Mouse (Mus musculus): ENCODE results near the gene Plppr5. TPM values are rescaled to one million over a fixed set of nuclear protein-coding genes. Genes with fewer than 3 reads are reported as not detected.

Gene Plppr5
- total RNA-seq (2021): 10 to 100 TPM; 31.6 to 32.6 TPM
- long read RNA-seq, experiment 1, full-length matches to known transcripts: 40 of 44 reads
- long read RNA-seq, experiment 1, partial matches to known transcripts: 1 of 44 reads
- long read RNA-seq, experiment 1, other reads (novel, unspliced or antisense): 3 of 44 reads
- long read RNA-seq, experiment 2, full-length matches to known transcripts: 32 of 35 reads
- long read RNA-seq, experiment 2, partial matches to known transcripts: 2 of 35 reads
- long read RNA-seq, experiment 2, other reads (novel, unspliced or antisense): 1 of 35 reads

DNA sequence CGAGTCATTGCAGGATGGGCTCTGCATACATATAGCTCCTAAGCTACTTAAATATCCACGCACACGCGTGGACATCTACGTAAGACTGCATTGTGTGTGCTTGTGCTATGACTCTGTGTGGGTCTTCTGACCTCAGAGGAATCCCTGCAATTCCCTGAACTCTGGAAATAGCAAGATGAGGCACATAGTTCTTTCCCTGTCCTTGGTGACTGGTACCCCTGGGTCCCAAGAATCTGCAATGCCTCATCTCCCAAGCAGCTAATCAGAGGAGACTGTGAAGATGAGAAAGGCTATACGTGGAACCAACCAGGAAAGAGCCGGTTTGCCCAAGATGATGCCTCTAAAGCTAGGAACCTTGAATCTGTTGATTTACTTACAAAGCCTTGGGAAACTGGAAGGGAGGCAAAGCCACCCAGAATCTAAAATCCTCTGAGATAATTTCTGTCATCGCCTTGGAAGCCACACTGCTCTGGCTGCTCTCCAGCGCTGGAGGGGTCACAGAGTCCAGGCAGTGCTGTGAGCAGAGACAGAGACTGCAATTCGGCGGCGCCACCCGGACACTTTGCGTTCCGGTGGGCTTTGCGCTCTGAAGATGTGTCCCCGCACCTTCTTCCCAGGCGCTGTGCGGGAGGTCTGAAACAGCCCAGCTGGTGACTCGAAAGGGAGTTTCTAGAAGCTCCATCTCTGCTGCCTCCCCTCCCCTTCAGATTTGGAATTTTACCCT, at the start of gene Plppr5:
TSS of gene Plppr5 (plus strand) at position 308 of the 724 bp plus-strand sequence.
- Histone ChIP-seq H3K27ac (peak within 1 kb of the TSS; percentile 99), H3K4me3 (peak within 1 kb of the TSS; percentile 65)
- peak; percentile 23 to 54 for DNase-seq (ENCODE audit: extremely low spot score in 1 of 2, low spot score in 2 of 2)
- TF ChIP-seq CTCF (IDR thresholded peaks at IDR 0.05): no peak
- intact Hi-C loops (cut with DNase I): loop anchor here (2.0 to 10.0 kb wide), 6 partner anchors 54 to 422 kb away; no protein-coding TSS in a partner anchor

- no peak overlapping the region for H3K4me3 ChIP-seq
- intact Hi-C loops (cut with DNase I): no loop called here
- no peak overlapping the region for H3K27ac ChIP-seq
- no peak for TF ChIP-seq CTCF (IDR thresholded peaks at IDR 0.05)
- DNase-seq (ENCODE audit: extremely low spot score in 1 of 2, low spot score in 2 of 2): no peak
Observed at GRCm38 (mm10) chr3:117549899-117550298, 24.7 kb upstream of the Plppr5 start.

- intact Hi-C loops (cut with DNase I): no loop called here
- no peak for DNase-seq (ENCODE audit: extremely low spot score in 1 of 2, low spot score in 2 of 2)
- H3K27ac ChIP-seq: no peak overlapping the region
Observed at GRCm38 (mm10) chr3:117550526-117550925, 24.1 kb upstream of the Plppr5 start.

DNA sequence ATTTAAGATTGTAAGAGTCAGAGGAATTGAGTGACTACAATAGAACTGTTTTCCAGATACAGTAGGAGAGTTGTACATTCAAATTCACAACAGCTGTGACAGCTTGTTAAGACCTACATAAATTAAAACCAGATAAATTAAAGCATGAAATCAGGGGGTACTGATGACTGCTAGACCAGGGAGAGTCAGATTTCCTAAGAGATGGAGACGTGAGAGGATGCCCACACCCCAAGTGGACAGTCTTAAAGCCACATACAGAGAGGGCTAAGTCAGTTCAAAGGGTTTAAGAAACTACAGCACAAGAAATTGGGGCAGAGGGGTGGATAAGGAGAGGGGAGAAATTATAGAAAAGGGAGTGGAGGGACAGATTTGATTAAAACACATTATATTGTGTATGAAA, 17.7 kb upstream of the Plppr5 start:
- Histone ChIP-seq H3K4me3 (no peak overlapping the region), H3K27ac (no peak overlapping the region)
- no peak for DNase-seq (ENCODE audit: extremely low spot score in 1 of 2, low spot score in 2 of 2)
- no peak for TF ChIP-seq CTCF (IDR thresholded peaks at IDR 0.05)
- intact Hi-C loops (cut with DNase I): no loop called here

More at GRCm38 (mm10) chr3:117550526-117550925, 24.1 kb upstream of the Plppr5 start:
- no peak overlapping the region for H3K4me3 ChIP-seq
- no peak for TF ChIP-seq CTCF (IDR thresholded peaks at IDR 0.05)

DNA sequence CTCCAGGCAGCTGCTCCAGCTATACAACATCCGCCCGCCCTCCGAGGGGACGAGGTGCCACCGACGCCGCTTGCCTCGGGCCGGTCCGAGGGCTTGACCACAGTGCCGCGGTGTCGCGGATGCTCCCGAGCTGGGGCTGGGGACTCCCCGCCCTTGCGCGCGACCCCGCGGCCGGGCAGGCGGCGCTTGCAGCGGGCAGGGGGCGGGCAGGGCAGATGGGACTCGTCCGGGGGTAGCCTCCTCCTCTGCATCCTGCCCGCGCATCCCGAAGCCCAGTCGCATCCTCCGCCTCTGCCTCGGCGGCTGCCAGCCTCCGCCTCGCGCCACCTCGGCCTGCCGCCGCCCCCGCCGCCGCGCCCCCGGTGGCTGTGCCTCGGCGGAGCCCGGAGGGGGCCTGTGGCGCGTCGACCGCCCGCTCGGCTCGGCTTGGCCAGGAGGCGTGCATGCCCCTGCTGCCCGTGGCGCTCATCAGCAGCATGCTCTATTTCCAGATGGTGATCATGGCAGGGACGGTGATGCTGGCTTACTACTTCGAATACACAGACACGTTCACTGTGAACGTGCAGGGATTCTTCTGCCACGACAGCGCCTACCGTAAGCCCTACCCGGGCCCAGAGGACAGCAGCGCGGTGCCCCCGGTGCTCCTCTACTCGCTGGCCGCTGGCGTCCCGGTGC, 754 bp downstream of the Plppr5 start:
- DNase-seq (ENCODE audit: extremely low spot score in 1 of 2, low spot score in 2 of 2): peak; percentile 58 to 68
- peak overlapping the region; percentile 99 for H3K27ac ChIP-seq
- no peak for TF ChIP-seq CTCF (IDR thresholded peaks at IDR 0.05)
- intact Hi-C loops (cut with DNase I): loop anchor here (2.0 to 10.0 kb wide), 5 partner anchors 53 to 277 kb away; no protein-coding TSS in a partner anchor
- peak overlapping the region; percentile 65 for H3K4me3 ChIP-seq

DNA sequence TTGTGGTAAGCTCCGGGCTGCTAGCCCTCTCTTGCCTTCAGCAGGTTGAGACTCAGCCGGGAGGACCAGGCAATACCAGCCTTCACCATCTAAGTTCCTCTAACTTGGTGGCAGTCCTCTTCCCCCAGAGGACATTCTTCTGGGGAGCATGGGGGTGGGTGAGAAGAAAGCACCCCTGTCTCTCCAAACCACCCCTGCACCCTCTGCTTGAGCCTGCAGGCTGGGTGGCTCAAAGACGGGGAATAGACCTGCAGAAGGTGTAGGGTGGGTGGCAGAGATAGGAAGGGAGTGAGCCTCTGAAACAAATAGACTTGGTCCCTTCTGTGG, 1.3 kb downstream of the Plppr5 start:
- peak overlapping the region; percentile 99 for H3K27ac ChIP-seq
- intact Hi-C loops (cut with DNase I): loop anchor here (2.0 to 10.0 kb wide), 5 partner anchors 53 to 276 kb away; no protein-coding TSS in a partner anchor
- peak overlapping the region; percentile 65 for H3K4me3 ChIP-seq
- DNase-seq (ENCODE audit: extremely low spot score in 1 of 2, low spot score in 2 of 2): no peak
- no peak for TF ChIP-seq CTCF (IDR thresholded peaks at IDR 0.05)

DNA sequence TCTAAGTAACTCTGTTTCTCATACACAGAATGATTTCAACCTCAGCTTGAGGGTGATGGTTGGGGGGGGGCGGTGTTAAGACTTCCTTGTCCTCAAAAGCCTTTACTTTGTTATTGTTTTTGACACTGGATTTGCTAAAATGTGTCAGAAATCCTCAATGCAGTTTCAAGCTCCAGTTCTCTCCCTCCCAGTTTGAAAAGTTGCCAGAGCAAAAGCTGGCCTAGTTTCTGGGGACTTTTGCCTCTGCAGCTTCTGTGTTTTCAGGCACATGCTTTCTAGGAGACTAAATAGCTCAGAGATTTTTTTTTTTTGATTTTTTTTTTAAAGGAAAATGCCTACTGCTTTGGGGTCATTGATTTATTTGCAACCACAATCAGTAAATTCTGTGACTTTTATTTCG, 2.7 kb downstream of the Plppr5 start:
- no peak for DNase-seq (ENCODE audit: extremely low spot score in 1 of 2, low spot score in 2 of 2)
- Histone ChIP-seq H3K27ac (peak overlapping the region; percentile 21; the same call in 1 of the 2 replicates), H3K4me3 (peak overlapping the region; percentile 65)
- no peak for TF ChIP-seq CTCF (IDR thresholded peaks at IDR 0.05)
- intact Hi-C loops (cut with DNase I): loop anchor here (5.0 to 10.0 kb wide), 3 partner anchors 95 to 275 kb away; no protein-coding TSS in a partner anchor

DNA sequence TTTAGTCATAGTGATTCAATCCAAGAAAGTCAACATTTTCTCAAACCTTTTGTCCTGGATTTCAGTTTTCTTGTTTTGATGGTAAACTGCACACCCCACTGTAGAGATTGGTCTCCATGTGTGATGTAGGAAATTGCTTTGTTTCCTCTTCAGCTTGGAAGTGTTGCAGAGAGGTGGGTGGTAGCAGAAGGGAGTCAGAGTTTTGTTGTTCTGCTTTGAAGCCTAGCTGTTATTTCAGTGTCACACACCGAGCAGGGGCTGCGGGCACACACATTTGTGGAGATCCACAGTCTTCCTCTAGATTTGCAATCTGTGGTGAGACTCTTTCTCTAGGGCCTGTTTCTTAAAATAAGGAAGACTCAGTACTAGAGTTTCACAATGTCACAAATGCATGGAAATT, 8.0 kb downstream of the Plppr5 start:
- no peak for DNase-seq (ENCODE audit: extremely low spot score in 1 of 2, low spot score in 2 of 2)
- no peak for TF ChIP-seq CTCF (IDR thresholded peaks at IDR 0.05)
- Histone ChIP-seq H3K4me3 (no peak overlapping the region), H3K27ac (no peak overlapping the region)
- intact Hi-C loops (cut with DNase I): no loop called here

DNA sequence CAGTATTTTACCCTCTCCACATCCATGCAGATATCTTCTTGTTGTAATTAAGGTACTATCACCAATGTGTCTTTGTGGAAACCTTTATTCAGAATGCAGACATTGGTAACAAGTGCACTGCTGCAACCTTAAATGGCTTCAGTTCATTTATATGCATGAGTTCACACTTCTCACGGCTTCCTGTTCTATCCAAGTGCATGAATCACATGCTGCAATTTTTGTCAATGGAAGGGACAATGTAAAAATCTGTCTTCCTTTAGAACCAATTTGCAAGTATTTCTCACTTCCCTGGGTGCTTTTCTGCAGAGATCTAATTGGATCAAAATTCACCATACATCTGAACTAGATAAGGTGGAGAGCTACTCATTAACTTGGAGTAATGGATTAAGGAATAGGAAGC, 27.8 kb downstream of the Plppr5 start:
- DNase-seq (ENCODE audit: extremely low spot score in 1 of 2, low spot score in 2 of 2): no peak
- intact Hi-C loops (cut with DNase I): no loop called here
- Histone ChIP-seq H3K27ac (0 out of 2 replicates have a peak overlapping the region, but pooled peaks have one; percentile 20), H3K4me3 (no peak overlapping the region)
- no peak for TF ChIP-seq CTCF (IDR thresholded peaks at IDR 0.05)

GRCm38 (mm10) chr3:117603458-117603857, 28.8 kb downstream of the Plppr5 start:
- DNase-seq (ENCODE audit: extremely low spot score in 1 of 2, low spot score in 2 of 2): no peak
- intact Hi-C loops (cut with DNase I): no loop called here
- H3K4me3 ChIP-seq: no peak overlapping the region
- H3K27ac ChIP-seq: no peak overlapping the region; the same call in 1 of the 2 replicates
- TF ChIP-seq CTCF (IDR thresholded peaks at IDR 0.05): no peak

DNA sequence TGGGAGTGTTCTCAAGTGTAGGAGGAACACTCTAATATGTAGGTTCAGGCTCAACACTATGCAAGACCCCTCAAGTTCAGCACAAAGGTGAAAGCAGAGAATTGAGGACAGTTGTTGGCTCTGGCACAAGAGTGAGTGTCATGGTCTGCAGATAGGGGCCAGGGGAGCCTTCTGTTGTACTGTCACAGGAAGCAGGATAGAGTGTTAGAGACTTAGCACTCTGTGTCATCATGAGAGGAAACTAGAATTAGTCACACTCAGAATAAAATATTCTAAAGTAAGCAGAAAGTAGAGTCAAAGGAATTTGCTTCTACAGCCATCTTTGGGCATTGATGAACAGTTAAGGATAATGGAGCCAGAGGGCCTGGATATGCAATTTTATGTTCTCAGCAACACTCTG, 31.7 kb downstream of the Plppr5 start:
- intact Hi-C loops (cut with DNase I): no loop called here
- no peak for TF ChIP-seq CTCF (IDR thresholded peaks at IDR 0.05)
- DNase-seq (ENCODE audit: extremely low spot score in 1 of 2, low spot score in 2 of 2): no peak
- Histone ChIP-seq H3K27ac (no peak overlapping the region), H3K4me3 (no peak overlapping the region)

DNA sequence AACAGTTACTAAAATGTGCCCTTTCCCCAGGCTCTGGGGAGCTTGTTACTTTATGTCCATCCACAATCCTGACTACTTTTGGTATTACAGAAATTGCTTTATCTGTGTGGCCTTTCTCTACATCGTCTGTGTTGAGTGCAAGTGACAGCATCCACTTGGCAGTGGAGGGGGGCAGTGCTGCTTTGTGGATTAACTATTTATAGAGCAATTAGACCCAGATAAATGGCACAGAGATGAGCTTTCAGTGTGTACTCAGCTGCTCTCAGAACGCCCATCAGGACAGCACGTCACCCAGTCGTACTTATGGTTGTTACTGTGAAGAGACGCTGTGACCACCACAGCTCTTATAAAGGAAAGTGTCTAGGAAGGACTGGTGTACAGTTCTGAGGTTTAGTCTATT, 36.8 kb downstream of the Plppr5 start:
- intact Hi-C loops (cut with DNase I): no loop called here
- Histone ChIP-seq H3K27ac (no peak overlapping the region), H3K4me3 (no peak overlapping the region)
- DNase-seq (ENCODE audit: extremely low spot score in 1 of 2, low spot score in 2 of 2): no peak
- TF ChIP-seq CTCF (IDR thresholded peaks at IDR 0.05): no peak
